Mouse (Mus musculus) neural tube, embryonic 11.5 days (tissue): ENCODE measurements around the gene Slamf1. TPM values are rescaled to one million over a fixed set of nuclear protein-coding genes. Genes with fewer than 3 reads are reported as not detected.

Experiments used
- polyA plus RNA-seq: library from polyadenylated mRNA; unstranded; fragments of >200 nt; fragmentation: Nextera tagmentation; extraction: Ambion mirVana; gene quantifications from 2 replicates; pipeline ENCODE4 v1.2.1, GENCODE M21; 2014

The Slamf1 gene
- polyA plus RNA-seq, 1 experiment from 2014 or later = 0.40 TPM

Other genes starting within 250 kb of the Slamf1 start
- gene Itln1, start 231.8 kb upstream of the Slamf1 start, polyA plus RNA-seq = not detected in 2 replicates
- 0.12 TPM in 1 of 2 replicates, not detected in the other for gene Cd244a, start 207.9 kb upstream of the Slamf1 start, polyA plus RNA-seq
- not detected in 2 replicates for gene Ly9, start 159.7 kb upstream of the Slamf1 start, polyA plus RNA-seq
- gene Slamf7, start 114.1 kb upstream of the Slamf1 start, polyA plus RNA-seq = not detected in 2 replicates
- 0.47 and 0.72 TPM in 2 replicates for gene Cd48, start 85.1 kb upstream of the Slamf1 start, polyA plus RNA-seq
- 0.59 and 1.2 TPM in 2 replicates for gene Cd84, start 72.6 kb downstream of the Slamf1 start, polyA plus RNA-seq
- not detected in 2 replicates for gene Gm10521, start 128.5 kb downstream of the Slamf1 start, polyA plus RNA-seq
- gene Slamf6, start 150.4 kb downstream of the Slamf1 start, polyA plus RNA-seq = 0.23 TPM in 1 of 2 replicates, not detected in the other